Mouse (Mus musculus): Measurements from ENCODE around the gene Gpc3. TPM values are rescaled to one million over a fixed set of nuclear protein-coding genes. Genes with fewer than 3 reads are reported as not detected.
"Not testable (repeated sequence)": the region's sequence is repeated elsewhere in the genome, so short reads cannot be mapped to it uniquely, and the experiment has no call there.

Gpc3 gene
- total RNA-seq, 2 experiments from 2014 or later: 52.2 to 60.8 TPM

DNA sequence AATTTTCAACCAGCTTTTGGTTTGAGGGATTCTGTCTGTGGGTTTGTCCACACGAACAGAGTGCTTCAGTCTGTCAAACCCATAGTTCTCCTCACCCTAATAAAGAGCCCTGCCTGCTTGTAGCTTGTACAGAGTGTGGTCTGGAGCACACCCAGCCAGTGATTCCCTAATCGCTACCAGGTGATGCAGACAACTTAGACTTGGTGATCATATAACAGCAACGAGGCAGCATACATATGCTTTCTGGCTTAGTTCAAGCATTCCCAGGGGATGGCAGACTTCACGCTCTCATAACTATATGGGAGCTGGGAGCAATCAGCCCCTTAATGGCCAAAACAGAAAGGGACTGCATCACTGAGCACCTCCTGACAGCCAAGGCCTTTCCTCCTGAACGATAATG lies 188.1 kb downstream of the Gpc3 start:
- intact Hi-C loops (cut with DNase I): no loop called here
- DNase-seq: no peak

DNA sequence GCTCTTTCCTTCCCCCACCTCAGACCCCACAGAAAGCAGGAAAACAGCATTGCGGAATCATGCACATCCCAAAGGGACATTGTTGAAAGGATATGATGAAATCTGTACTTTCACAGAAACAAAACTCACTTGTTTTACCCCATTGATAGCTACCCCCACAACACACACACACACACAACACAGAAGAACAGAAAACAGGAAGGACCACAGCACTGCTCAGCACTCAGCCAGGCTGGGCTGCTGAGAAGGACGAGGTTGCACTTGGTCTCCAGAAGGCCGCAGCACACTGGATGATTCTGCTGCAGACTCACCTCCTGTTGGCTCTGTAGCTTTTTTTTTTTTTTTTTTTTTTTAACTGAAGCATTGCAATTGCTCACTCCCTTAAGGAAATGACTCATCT lies 193.9 kb downstream of the Gpc3 start:
- no peak for DNase-seq

DNA sequence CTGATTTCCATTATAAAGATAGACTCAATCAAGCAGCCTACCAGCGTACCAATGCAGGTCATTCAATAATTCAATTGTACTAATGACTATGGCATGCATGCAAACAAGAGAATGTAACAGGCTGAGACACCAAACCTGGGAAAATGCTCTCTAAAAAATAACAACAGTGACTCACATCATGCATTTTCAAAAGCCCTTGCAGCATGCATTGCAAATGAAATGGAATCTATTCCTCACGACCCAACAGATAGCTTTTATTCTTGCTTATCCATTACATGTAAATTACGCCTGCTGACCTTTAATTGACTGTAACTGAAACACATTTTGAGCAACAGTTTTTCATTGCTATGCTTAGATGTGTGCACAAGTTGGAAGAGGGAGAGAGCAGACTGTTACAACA lies 200.8 kb downstream of the Gpc3 start:
- no peak for DNase-seq
- intact Hi-C loops (cut with DNase I): no loop called here

More for the DNA sequence above, 193.9 kb downstream of the Gpc3 start:
- intact Hi-C loops (cut with DNase I): no loop called here

DNA sequence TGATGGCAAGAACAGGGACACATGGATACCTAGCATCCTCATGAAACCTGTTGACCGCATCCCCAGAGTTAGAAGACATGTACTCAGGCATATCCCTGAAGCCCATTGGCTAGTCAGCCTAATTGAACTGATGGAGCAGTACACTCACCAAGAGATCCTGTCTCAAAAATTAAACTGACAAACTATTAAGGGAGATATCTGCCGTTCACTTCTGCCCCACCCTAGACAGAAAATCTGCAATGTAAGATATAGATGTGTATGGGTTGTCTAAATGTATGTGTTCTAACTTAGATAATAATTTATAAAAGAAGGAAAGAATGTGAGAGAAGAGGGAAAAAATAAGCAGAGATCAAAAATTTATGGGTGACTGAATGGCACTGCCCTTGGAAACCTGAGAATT lies 212.6 kb downstream of the Gpc3 start:
- intact Hi-C loops (cut with DNase I): loop anchor here (10.0 kb wide), 1 partner anchor 56 kb away; no protein-coding TSS in a partner anchor
- no peak for DNase-seq

DNA sequence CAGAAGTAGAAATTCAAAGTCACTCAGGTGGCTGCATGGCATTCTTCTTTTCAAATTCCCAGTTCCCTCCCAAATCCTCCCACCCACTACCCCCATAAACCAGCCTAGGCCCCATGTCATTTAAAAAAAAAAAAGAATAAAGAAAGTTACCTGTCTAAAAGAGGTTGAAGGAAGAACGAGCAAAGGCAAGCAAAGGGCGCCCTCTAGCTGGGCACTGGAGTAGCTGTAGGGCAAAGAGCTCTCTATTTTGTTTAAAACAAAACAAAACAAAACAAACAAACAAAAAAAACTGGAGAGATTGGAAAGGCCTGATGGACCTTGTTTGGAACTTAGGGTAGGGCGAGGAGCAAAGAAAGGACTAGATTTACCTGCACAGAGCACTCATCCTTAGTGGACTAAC lies 238.6 kb downstream of the Gpc3 start:
- intact Hi-C loops (cut with DNase I): no loop called here

DNA sequence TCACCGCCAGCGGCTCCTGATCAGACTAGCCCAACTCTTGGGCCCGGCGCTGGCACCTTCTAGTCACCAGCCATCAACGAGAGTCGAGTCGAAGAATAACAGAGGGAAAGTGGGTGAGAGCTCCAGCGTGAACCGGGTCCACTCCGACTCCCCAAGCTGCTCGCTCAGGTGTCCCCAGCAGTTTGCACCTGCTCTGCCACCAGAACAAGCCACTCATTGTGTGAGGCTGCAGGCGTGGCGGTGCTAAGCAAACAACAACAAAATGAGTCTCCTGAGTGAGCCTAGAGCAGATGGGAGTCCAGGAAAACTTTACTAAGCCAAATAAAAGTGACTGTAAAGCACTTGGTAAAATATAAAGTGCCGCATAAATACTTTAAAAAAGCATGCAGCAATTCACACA lies 239.5 kb downstream of the Gpc3 start:
- no peak for DNase-seq
- intact Hi-C loops (cut with DNase I): loop anchor here (5.0 kb wide), 5 partner anchors 212 to 977 kb away; no protein-coding TSS in a partner anchor

More for the DNA sequence above, 238.6 kb downstream of the Gpc3 start:
- DNase-seq: peak in 1 of 2 experiments; percentile 27

DNA sequence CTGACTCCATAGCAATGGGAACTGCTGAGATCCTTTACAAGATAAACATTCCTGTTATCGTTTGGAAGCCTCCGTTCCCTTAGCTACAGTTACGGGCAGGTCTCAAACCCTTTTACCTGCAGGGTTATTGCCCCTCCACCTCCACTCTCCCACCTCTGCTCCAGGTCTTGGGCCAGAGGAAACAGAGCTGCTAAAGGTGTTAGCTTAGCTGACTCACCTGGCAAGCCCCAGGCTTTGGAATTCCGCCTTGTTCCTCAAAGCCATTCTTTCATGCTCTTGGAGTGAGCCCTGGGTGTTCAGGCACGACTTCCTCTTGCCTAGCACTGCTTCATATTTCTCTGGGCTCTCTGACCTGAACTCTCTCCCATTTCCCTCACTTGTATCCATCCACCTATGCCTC lies 241.3 kb downstream of the Gpc3 start:
- no peak for DNase-seq
- intact Hi-C loops (cut with DNase I): loop anchor here (5.0 kb wide), 5 partner anchors 210 to 975 kb away; no protein-coding TSS in a partner anchor

DNA sequence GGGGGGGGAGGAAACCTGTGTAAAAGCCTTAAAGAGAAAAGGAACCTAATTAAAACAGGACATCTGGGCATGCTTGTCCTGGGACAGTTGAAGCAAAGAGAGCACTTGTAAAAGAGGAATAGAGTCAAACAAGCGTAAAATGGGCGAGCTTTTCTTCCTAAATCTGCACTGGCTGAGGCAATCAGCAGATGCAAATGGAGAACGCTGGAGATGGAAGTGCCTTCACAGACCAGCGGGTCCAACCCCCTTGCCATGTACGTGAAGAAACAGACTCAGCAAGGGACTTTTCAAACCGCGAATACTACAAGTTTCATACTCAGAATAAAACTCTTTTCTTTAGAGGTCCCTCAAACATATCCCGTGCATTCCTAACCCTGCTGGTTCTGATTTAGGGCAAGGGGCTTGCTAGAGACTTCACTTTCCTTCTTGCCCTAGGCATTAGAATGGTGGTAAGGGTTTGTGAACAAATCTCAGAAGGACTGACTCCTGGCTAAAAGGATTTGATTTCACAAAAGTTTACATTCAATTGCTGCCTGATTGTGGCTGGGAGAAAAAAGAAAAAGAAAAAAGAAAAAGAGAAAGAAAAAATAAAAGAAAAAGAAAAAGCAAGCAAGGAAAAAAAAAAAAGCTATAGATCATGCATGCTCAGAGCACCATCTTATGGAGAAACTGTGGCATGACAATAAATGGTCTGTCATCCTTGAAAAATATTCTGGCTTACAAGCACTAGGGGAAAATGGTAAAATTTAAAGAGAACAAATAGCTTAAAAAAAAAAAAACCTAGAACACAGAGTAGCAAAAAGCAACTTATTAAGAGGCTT lies 243.6 kb downstream of the Gpc3 start:
- intact Hi-C loops (cut with DNase I): loop anchor here (2.0 to 5.0 kb wide), 7 partner anchors 208 to 973 kb away; no protein-coding TSS in a partner anchor
- DNase-seq: peak; percentile 5 to 11

DNA sequence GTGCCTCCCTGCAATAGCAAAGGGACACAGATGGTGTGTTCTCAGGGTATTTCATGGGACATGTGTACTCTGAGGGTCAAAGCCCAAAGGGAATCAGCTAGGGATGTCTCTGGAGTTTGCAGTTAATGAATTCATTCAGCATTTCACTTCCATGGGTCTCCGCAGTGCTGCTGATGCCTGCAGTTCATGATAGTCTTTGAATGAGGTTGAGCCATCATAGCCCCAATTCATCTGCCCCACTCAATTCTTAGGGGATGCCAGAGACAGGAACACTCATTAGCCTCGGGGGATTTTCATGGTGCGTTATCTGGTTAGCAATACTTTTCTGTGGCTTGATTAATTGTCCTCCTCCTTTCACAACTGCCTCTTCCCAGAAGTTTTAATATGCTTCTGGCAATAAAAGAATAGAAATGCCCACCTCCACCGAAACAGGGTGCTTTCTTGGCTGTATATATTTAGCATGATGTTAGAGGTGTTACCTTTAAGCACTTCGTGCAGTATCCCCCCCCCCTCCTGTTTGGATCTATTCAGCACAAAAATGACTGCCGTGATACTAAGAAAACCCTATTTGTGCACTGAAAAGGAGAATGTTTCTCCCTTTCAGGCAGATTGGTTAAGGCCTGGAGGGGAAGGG lies 244.3 kb downstream of the Gpc3 start:
- no peak for DNase-seq
- intact Hi-C loops (cut with DNase I): no loop called here

DNA sequence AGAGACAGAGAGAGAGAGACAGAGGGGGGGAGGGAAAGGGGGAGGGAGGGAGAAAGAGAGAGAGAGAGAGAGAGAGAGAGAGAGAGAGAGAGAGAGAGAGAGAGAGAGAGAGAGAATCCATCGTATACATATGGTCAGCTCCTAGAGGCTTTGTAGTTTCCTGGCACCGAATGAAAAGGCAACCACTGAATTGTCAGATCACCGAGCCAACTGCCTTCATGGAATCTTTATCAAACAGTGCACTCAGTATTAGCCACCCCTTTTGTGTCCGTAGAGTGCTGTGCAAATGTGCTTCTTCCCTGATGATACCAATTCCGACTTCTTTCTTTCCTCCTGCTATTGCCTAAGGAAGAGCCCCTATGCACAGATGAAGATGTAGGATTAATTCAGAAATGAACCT lies 246.9 kb downstream of the Gpc3 start:
- no peak for DNase-seq
- intact Hi-C loops (cut with DNase I): no loop called here

DNA sequence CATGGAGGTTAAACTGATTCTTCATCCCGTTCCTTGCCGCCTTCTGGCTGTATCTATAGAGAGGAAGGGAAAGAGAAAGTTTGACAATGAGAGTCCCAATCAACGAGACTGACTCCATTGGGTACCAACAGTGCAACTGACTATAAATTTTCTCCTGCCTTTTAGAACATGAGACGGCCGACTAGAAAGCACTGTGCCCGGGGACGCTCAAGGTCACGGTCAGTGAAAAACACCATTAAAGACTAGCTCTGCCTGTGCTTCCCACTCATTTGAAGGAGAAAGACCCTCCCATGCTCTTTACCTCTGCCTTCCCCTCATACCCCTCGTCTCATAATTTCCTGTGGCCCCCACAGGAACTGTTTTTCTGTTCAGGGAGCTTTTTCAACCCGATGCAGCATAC lies 248.0 kb downstream of the Gpc3 start:
- no peak for DNase-seq

DNA sequence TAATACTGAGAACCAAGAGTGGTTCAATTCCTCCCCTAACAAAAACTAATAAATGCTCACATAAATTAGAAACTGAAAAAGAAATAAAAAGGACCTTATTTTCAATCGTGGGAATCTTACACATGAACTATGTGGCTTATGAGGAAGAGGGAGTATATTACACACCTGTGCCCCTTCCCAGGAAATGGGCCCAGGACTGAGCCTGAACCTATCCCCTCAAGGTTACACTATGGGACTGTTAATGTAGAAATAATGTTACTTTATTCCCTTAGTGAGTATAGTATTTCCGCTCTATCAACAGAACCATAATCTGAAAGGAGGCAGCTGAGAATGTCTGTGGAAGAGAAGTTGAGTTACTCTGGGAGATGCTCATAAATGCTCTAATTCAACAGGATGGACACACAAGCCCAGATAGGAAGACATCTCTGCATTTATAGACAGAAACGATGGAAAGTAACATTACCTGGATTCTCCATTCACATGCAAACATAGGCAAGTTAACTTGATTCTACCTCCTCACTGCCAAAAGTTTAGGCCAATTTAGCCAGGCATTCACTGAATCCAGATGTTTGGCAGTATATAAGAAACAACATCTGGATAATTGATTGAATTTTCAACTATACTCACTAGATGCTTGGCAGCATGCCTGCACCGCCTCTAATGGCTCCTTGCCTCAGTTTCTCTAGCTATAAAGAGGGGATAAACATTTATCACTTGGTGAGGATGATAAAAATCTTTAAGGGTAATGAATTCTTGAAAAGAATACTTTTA lies 251.3 kb downstream of the Gpc3 start:
- intact Hi-C loops (cut with DNase I): no loop called here
- no peak for DNase-seq

More for the DNA sequence above, 248.0 kb downstream of the Gpc3 start:
- intact Hi-C loops (cut with DNase I): no loop called here

DNA sequence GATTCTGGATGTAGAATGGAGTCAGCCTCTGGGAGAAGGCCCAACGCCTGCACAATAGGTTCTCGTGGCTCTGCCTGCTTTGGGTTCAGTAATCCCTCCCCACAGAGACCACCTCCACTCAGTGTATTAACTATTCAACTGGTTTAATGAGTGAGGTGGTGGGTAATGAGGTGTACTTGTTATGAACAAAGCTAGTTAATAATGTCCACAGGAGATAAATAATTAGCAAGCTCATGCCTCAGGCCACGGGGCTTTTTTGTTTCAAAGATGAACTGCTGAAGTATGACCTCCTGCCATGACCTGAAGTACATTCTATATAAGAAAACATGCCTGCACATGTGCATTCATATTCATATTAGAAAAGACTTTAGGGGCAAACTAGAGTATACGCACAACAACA lies 260.8 kb downstream of the Gpc3 start:
- intact Hi-C loops (cut with DNase I): no loop called here

DNA sequence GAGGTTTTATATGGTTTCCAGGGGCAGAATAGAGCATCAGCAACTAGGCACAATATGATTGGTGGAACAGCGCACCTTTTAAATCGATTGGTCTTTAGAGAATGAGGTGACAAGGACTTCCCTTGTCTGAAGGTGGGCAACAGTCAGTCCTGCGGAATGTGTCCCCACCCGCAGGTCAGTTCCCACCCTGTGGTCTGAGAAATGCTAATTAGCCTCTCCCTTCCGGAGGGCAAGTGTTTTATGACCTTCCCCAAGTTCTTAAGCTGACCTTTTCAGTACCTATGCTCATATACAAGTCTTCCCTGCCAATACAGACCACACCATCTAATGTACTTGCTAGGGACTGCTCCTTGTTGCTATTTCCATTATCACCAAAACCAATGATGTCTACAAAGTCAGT lies 263.1 kb downstream of the Gpc3 start:
- intact Hi-C loops (cut with DNase I); DNase-seq: not testable (repeated sequence)

More for the DNA sequence above, 260.8 kb downstream of the Gpc3 start:
- DNase-seq: no peak

DNA sequence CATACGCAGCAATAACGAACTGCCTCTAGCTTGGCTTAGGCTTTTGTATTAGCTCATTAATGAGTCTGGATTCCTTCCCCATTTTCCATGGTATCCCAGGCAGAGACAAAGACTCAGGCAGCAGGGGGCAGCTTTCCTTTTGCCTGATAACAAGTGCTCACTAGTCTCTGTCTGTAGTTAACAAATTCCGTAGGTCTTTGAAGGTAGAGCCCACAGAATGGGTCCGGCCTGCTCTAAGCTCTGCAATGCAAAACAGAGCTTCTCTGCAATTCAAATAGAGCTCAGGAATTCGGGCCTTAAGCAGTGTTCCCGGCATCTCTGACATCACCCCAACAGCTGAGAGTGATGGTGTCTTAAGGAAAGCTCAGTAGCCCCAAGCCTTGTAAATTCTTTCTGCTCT lies 265.0 kb downstream of the Gpc3 start:
- intact Hi-C loops (cut with DNase I): loop anchor here (10.0 kb wide), 1 partner anchor 56 kb away; no protein-coding TSS in a partner anchor
- DNase-seq: no peak

DNA sequence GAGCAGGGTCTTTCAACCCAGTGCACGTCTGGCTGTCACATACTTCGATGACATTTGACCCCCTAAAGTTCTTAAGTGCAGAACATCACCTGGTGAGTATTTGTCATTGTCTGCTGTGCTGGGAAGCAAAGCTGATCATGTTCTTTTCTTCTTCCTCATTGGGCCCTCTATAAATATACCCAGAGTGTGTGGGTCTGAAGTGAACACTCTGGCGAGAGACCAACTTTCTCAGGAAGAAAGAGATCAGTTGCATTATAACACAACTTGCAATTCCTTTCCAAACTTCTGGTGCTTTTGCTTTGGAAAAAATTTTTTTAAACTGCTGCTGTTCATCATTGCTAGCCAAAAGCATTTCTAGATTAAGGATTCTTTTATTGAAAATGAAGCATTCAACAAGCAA lies 269.7 kb downstream of the Gpc3 start:
- intact Hi-C loops (cut with DNase I): loop anchor here (10.0 kb wide), 1 partner anchor 61 kb away; no protein-coding TSS in a partner anchor

DNA sequence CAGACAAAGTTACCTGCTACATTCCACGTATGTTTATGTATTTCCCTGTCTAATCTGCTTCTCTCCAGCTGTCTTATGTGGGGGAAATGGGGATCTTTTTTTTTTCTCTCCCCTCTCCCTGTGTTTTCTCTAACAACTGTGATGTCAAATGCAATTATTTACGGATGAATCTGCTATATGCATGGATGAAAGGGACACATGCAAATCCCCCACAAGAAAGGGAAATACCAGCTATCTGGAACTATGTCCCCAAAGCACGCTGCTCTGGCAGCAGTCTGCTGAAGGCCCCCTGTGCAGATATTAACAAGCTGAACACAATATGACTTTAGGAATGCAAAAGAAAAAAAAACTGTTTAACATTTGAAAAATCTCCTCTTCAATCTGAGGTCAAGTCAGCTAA lies 273.5 kb downstream of the Gpc3 start:
- no peak for DNase-seq
- intact Hi-C loops (cut with DNase I): loop anchor here (10.0 kb wide), 1 partner anchor 65 kb away; no protein-coding TSS in a partner anchor

More for the DNA sequence above, 269.7 kb downstream of the Gpc3 start:
- DNase-seq: no peak

DNA sequence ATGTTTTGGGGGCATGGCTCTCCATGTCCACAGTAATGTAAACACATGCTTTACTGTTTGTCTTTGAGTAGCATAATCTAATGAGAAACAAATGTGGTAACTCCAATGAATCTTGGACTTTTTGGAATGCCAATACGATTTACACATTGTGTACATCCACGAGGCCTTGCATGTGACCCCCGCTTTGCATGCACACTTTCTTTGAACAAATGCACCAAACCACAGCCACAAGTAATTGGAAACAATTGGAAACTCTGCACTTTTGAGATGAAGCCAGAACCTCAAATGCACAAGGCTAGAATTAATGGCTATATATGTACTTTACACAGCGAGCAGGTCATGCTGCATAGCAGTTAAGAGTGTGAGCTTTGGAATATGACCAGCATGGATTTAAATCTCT lies 292.0 kb downstream of the Gpc3 start:
- intact Hi-C loops (cut with DNase I): no loop called here
- DNase-seq: no peak

DNA sequence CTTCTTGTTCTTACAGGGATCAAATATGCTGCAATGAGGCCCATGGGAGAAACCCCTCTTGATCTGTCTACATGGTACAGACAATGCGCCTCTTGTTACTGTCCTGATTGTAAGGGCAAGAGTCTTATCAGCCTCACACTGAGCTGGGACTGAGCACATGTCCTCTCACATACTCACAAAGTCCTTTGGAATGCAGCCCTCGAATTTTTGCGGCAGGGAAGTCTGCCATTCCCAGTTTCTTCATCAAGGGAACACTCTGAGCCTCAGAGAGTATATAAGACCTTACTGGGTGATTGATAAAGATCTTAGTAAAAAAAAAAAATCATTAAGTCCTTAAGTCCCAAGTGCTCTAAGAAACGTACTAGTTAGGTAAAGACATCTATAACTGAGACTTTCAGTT lies 293.1 kb downstream of the Gpc3 start:
- intact Hi-C loops (cut with DNase I): no loop called here
- peak; percentile 4 to 8 for DNase-seq

DNA sequence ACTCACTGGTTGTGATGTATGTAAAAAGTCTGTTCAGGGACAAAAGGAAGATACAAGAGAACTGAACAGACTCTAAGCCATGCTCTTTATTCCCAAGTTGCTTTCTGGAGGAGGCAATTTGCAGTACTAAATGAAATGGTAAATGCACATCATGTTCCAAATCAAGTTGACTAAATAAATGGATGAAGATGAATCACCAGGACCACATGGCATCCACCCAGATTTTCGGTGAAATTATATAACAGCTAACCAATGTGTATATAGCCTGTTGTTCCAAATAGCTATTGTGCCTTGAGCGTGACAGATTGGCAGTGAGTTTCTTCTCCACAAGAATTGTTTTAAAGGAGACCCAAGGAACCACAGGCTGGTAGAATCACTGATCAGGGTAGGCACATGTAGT lies 302.8 kb downstream of the Gpc3 start:
- intact Hi-C loops (cut with DNase I): no loop called here
- DNase-seq: no peak

DNA sequence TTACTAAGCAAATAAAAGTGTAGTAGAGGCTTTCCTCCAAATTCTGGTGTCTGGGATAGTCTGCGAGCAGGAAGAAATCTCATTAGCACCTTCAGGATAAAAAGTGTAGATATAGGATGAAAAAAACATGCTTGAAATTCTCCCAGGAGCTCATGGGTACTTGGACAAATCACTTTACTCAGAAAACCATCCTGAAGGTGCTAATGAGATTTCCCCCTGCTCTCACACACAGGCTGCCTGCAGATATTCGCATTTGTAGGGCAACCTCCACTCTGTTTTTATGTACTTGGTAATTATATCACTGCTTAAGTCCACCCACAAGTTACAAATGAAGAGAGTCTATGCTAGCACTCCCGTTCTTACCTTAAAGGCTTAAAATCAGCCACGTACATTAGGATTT lies 308.5 kb downstream of the Gpc3 start:
- DNase-seq: no peak
- intact Hi-C loops (cut with DNase I): no loop called here

Measured in heart, postnatal 10 days (tissue).